Mouse (Mus musculus) midbrain, postnatal 0 days (tissue): ENCODE data around the gene Pdlim4. TPM values are rescaled to one million over a fixed set of nuclear protein-coding genes. Genes with fewer than 3 reads are reported as not detected.
"Not testable (repeated sequence)": the region's sequence is repeated elsewhere in the genome, so short reads cannot be mapped to it uniquely, and the experiment has no call there.

Experiments
- ATAC-seq: fragments of 200-750 bp; cut with Nextera tagmentation; 2 replicates; pipeline ENCODE4 v1.8.0; 2017; ENCODE audit warnings: moderate number of reproducible peaks, mild to moderate bottlenecking, moderate TSS enrichment, moderate library complexity; ENCODE audit not compliant: low FRiP score
- DNase-seq: peaks from one replicate; pipeline ENCODE4 v3.0.0-alpha.2; 2015; ENCODE audit warnings: low spot score
- H3K27ac ChIP-seq: fragments of 300-500 bp; sonication (generic); 2 replicates; pipeline ENCODE4 v1.5.1; 2014; ENCODE audit warnings: low read depth, mild to moderate bottlenecking, low read length, mixed read lengths
- H3K27me3 ChIP-seq: fragments of 300-500 bp; sonication (generic); 2 replicates; pipeline ENCODE4 v1.6.1; 2014; ENCODE audit warnings: low read length, control low read depth, mixed read lengths; ENCODE audit not compliant: insufficient read depth
- H3K36me3 ChIP-seq: fragments of 300-500 bp; sonication (generic); 2 replicates; pipeline ENCODE4 v1.6.1; 2014; ENCODE audit warnings: low read length, control low read depth, mixed read lengths; ENCODE audit not compliant: insufficient read depth
- H3K4me1 ChIP-seq: fragments of 300-500 bp; sonication (generic); 2 replicates; pipeline ENCODE4 v1.6.1; 2014; ENCODE audit warnings: mild to moderate bottlenecking, control low read depth, antibody characterized with exemption, low read length, mixed read lengths; ENCODE audit not compliant: insufficient read depth
- H3K4me2 ChIP-seq: fragments of 300-500 bp; sonication (generic); 2 replicates; pipeline ENCODE4 v1.6.1; 2014; ENCODE audit warnings: low read depth, mild to moderate bottlenecking, low read length, mixed read lengths; ENCODE audit not compliant: poor library complexity, severe bottlenecking
- H3K4me3 ChIP-seq: fragments of 300-500 bp; sonication (generic); 2 replicates; pipeline ENCODE4 v1.5.1; 2014; ENCODE audit warnings: low read depth, mild to moderate bottlenecking, low read length, moderate library complexity
- H3K9ac ChIP-seq: fragments of 300-500 bp; sonication (generic); replicated peaks from 2 replicates; pipeline ENCODE4 v1.6.1; 2014; ENCODE audit warnings: mild to moderate bottlenecking, low read length, moderate library complexity, mixed read lengths; ENCODE audit not compliant: poor library complexity, severe bottlenecking
- H3K9me3 ChIP-seq: fragments of 300-500 bp; sonication (generic); 2 replicates; pipeline ENCODE4 v1.6.1; 2016; ENCODE audit warnings: low read length, control low read depth
- CTCF ChIP-seq: IDR thresholded peaks from 2 replicates; pipeline ENCODE4 v1.5.1; 2016; ENCODE audit warnings: antibody characterized with exemption, mild to moderate bottlenecking
- WGBS: fragments of 180-500 bp; shearing (Covaris S2); extraction: QIAGEN DNeasy Blood & Tissue Kit; methylation state at CpG from one replicate; pipeline ENCODE4 v1.1.7; 2014; 5-methylcytosine and 5-hydroxymethylcytosine counted together
- polyA plus RNA-seq: library from polyadenylated mRNA; unstranded; fragments of >200 nt; fragmentation: Nextera tagmentation; extraction: Ambion mirVana; gene quantifications from 2 replicates; pipeline ENCODE4 v1.2.1, GENCODE M21; 2015
- total RNA-seq: library from RNA; depleted of rRNA; stranded (reverse); fragments of >200 nt; gene quantifications from 2 replicates; pipeline ENCODE4 v1.2.3, GENCODE M21; 2014

Gene Pdlim4
- total and polyA plus RNA-seq, 2 experiments from 2014 or later = 31.7 to 32.8 TPM

DNA sequence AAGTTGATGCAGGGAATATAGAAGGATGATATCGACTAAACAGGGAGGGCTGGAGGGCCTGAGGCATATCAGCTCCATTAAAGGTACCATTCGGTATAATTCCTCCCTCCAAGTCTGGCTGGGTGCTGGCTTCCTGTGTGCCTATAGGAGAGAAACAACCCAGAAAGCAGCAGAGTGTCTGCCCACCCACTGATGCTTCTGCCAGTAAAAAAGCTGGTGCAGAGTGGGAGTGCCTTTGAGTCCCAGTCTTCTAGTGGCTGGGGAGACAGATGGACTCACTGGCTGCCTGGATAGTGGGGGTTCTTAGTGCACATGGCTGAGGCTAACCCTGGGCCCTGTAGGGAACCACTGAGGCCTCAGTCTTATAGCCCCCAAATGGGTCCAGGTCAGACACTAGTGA, 18.6 kb downstream of the Pdlim4 start:
- H3K4me1 ChIP-seq = no peaks in the 10 kb centered on the region
- no peak overlapping the region for H3K9ac ChIP-seq
- ATAC-seq (no peak), DNase-seq (no peak)
- H3K4me2 ChIP-seq = no peak overlapping the region
- H3K4me3 ChIP-seq = no peak overlapping the region
- TF ChIP-seq CTCF = no peak
- no peaks in the 10 kb centered on the region for H3K27me3 ChIP-seq
- H3K27ac ChIP-seq = no peak overlapping the region
- H3K36me3 ChIP-seq = no peaks in the 10 kb centered on the region
- 69% methylated on average over 2 of the region's 2 CpGs for WGBS
- H3K9me3 ChIP-seq = no peaks in the 10 kb centered on the region

DNA sequence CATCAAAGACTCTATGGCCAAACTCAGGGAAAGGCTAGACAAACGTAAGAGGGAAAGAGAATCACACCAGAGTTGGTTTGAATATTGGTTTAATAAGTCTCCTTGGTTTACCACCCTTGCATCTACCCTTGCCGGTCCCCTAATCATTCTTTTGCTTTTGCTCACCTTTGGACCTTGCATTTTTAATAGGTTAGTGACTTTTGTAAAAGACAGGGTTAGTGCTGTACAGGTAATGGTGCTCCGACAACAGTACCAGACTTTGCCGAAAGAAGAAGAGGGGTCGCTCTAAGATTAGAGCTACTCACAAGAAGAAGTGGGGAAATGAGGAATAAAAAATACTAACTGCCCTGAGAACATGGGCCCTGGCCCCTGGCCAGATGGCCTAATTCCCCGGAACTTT, 28.1 kb downstream of the Pdlim4 start:
- Histone ChIP-seq H3K9me3 (no peaks in the 10 kb centered on the region), H3K9ac (no peak overlapping the region), H3K4me2 (no peak overlapping the region), H3K27me3 (no peaks in the 10 kb centered on the region), H3K4me1 (no peaks in the 10 kb centered on the region), H3K4me3 (no peak overlapping the region), H3K27ac (no peak overlapping the region), H3K36me3 (no peaks in the 10 kb centered on the region)
- 91% methylated on average over 6 of the region's 6 CpGs for WGBS
- ATAC-seq (no peak), DNase-seq (no peak)
- no peak for TF ChIP-seq CTCF

DNA sequence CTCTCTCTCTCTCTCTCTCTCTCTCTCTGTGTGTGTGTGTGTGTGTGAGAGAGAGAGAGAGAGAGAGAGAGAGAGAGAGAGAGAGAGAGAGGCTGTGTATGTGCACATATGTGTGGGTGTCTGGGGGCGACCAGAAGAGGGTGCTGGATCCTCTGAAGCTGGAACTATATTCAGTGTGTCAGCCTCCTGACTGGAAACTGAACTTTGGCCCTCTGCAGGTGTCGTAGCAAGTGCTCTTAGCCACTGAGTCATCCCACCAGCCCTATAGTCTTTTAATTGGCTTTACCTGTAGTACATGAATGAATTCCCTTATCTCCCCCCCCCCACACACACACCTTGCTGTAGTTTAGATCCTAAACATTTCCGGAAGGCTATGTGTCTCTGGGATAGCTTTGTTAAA, 35.9 kb downstream of the Pdlim4 start:
- 100% methylated on average over 1 of the region's 3 CpGs for WGBS
- ATAC-seq = not testable (repeated sequence)

DNA sequence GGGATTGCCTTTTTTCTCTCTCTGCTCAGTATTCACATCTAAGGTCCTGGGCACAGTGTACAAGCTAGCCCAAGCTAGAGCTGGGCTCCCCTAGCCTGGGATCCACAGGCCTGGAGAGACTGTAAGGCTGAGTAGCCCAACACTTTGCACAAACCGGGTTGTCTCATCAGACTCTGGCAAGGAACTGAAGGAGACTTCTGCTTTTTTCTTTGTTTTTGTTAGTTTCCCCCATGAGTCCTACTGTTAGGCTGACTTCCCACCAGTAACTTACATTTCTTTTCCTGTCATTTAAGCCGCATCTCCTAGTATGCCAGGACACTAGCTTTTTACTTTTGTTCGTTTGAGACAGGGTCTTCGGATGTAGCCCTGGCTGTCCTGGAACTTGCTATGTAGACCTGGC, 39.8 kb downstream of the Pdlim4 start:
- no peak overlapping the region for H3K27ac ChIP-seq
- peak overlapping the region; percentile 89; the same call in 1 of the 2 replicates for H3K4me2 ChIP-seq
- no peak for TF ChIP-seq CTCF
- H3K9me3 ChIP-seq = no peaks in the 10 kb centered on the region
- no peak overlapping the region for H3K9ac ChIP-seq
- H3K4me1 ChIP-seq = peaks cover 14% of the 10 kb centered on the region
- H3K4me3 ChIP-seq = no peak overlapping the region
- ATAC-seq (no peak), DNase-seq (no peak)
- no peaks in the 10 kb centered on the region for H3K36me3 ChIP-seq
- H3K27me3 ChIP-seq = no peaks in the 10 kb centered on the region
- WGBS = 78% methylated on average over 4 of the region's 4 CpGs

More for the DNA sequence above, 35.9 kb downstream of the Pdlim4 start:
- H3K27ac ChIP-seq, H3K4me3 ChIP-seq, H3K4me2 ChIP-seq, H3K27me3 ChIP-seq, H3K9me3 ChIP-seq, H3K9ac ChIP-seq, H3K36me3 ChIP-seq, DNase-seq: not testable (repeated sequence)
- H3K4me1 ChIP-seq = 0 out of 2 replicates have a peak, but pooled peaks cover 10% of the 10 kb centered on the region

DNA sequence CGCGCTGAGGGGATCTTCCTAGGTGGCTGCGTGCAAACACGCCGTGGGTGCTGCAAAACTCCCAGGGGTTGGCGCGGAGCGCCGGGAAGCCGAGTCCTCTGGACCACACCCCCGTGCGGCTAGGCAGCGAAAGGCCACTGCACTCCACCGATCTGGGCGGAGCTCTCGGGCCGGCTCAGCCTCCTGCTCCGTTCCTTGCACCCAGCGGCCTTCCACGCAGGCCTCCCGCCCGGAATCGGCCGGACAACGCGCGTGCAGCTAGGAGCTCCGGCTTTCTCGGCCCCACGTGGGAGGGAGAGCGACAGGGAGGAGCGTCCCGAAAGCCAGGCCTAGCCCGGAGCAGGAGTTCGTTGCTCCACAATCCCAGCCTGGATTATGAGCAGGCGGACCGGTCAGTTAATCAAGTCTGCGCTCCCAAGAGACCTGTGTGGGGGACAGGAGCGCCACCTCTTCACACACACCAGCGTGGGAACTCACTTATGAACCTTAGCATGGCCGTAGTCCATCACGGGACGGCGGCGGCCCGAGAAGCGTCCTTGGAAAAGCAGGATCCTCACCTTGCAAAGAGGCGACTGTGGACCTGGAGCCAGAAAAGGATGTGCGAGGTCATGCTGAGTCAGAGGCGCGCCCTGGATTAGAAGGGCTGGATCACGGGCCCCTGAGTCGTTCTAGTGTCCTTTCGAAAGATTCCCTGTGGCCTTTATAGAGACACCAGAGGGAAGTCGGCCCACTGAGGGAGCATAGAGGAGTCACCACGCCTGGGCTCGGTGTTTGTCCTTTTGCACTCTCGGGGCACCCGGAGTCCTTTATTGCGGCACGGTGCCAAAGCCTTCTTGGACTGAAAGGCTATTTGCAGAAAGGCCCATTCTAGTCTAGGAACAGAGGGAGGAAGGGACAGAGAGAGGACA, 40.5 kb downstream of the Pdlim4 start, which contains the start of gene Slc22a4:
Gene Slc22a4 (minus strand): TSS at position 47 of the 908 bp plus-strand sequence.
- H3K27ac ChIP-seq = peak within 1 kb of the TSS; percentile 57
- H3K9ac ChIP-seq = peak within 1 kb of the TSS; percentile 84
- 2% methylated on average over 61 of the region's 61 CpGs for WGBS
- peak; percentile 51; the same call in 1 of the 2 replicates for TF ChIP-seq CTCF
- H3K4me3 ChIP-seq = peak within 1 kb of the TSS; percentile 55
- H3K9me3 ChIP-seq = no peaks in the 10 kb centered on the region
- no peaks in the 10 kb centered on the region for H3K36me3 ChIP-seq
- H3K4me1 ChIP-seq = peaks cover 14% of the 10 kb centered on the region
- DNase-seq (peak; percentile 66), ATAC-seq (peak; percentile 74)
- H3K27me3 ChIP-seq = no peaks in the 10 kb centered on the region
- H3K4me2 ChIP-seq = peak within 1 kb of the TSS; percentile 89
